Mouse (Mus musculus) kidney, postnatal 0 days (tissue): ENCODE data around the gene Kcnc2. TPM values are rescaled to one million over a fixed set of nuclear protein-coding genes. Genes with fewer than 3 reads are reported as not detected.

Experiments used
- ATAC-seq: fragments of 200-750 bp; cut with Nextera tagmentation; replicated peaks from 2 replicates; pipeline ENCODE4 v1.8.0; 2017; ENCODE audit warnings: low read depth, moderate number of reproducible peaks, moderate TSS enrichment, moderate library complexity; ENCODE audit not compliant: low FRiP score
- DNase-seq: peaks from one replicate; pipeline ENCODE4 v3.0.0-alpha.2; 2016; ENCODE audit warnings: low spot score
- H3K27ac ChIP-seq: fragments of 300-500 bp; sonication (generic); 2 replicates; pipeline ENCODE4 v1.5.1; 2014; ENCODE audit warnings: mild to moderate bottlenecking
- H3K27me3 ChIP-seq: fragments of 300-500 bp; sonication (generic); 2 replicates; pipeline ENCODE4 v1.6.1; 2014; ENCODE audit warnings: low read length, mixed read lengths; ENCODE audit not compliant: insufficient read depth
- H3K36me3 ChIP-seq: fragments of 300-500 bp; sonication (generic); 2 replicates; pipeline ENCODE4 v1.6.1; 2014; ENCODE audit warnings: low read length, mixed read lengths; ENCODE audit not compliant: insufficient read depth
- H3K4me1 ChIP-seq: fragments of 300-500 bp; sonication (generic); replicated peaks from 2 replicates; pipeline ENCODE4 v1.6.1; 2014; ENCODE audit warnings: antibody characterized with exemption, low read length, mixed read lengths; ENCODE audit not compliant: insufficient read depth
- H3K4me2 ChIP-seq: fragments of 300-500 bp; sonication (generic); 2 replicates; pipeline ENCODE4 v1.6.1; 2014; ENCODE audit warnings: mild to moderate bottlenecking, low read length, moderate library complexity, mixed read lengths
- H3K4me3 ChIP-seq: fragments of 300-500 bp; sonication (generic); replicated peaks from 2 replicates; pipeline ENCODE4 v1.5.1; 2014; ENCODE audit warnings: low read depth, low read length
- H3K9ac ChIP-seq: fragments of 300-500 bp; sonication (generic); 2 replicates; pipeline ENCODE4 v1.6.1; 2014; ENCODE audit warnings: low read depth, low read length
- H3K9me3 ChIP-seq: fragments of 300-500 bp; sonication (generic); replicated peaks from 2 replicates; pipeline ENCODE4 v1.6.1; 2016; ENCODE audit warnings: low read length, inconsistent platforms, mixed read lengths
- CTCF ChIP-seq: IDR thresholded peaks from 2 replicates; pipeline ENCODE4 v1.5.1; 2016; ENCODE audit warnings: antibody characterized with exemption, low read depth, mild to moderate bottlenecking, moderate library complexity
- WGBS: fragments of 180-500 bp; shearing (Covaris S2); extraction: QIAGEN DNeasy Blood & Tissue Kit; methylation state at CpG from one replicate; pipeline ENCODE4 v1.1.7; 2014; 5-methylcytosine and 5-hydroxymethylcytosine counted together
- polyA plus RNA-seq: library from polyadenylated mRNA; unstranded; fragments of >200 nt; fragmentation: Nextera tagmentation; extraction: Ambion mirVana; gene quantifications from 2 replicates; pipeline ENCODE4 v1.2.1, GENCODE M21; 2015

Gene Kcnc2
- polyA plus RNA-seq, 1 experiment from 2014 or later = 7.7 TPM

GRCm38 (mm10) chr10:112481461-112481860, 210.5 kb downstream of the Kcnc2 start:
- Histone ChIP-seq H3K4me1 (no peaks in the 10 kb centered on the region), H3K4me2 (no peak overlapping the region), H3K9me3 (no peaks in the 10 kb centered on the region), H3K27me3 (no peaks in the 10 kb centered on the region), H3K9ac (no peak overlapping the region), H3K36me3 (no peaks in the 10 kb centered on the region), H3K4me3 (no peak overlapping the region), H3K27ac (no peak overlapping the region)
- ATAC-seq (no peak), DNase-seq (no peak)
- WGBS = 85% methylated on average over 2 of the region's 2 CpGs
- TF ChIP-seq CTCF = no peak

GRCm38 (mm10) chr10:112481921-112482607, 211.1 kb downstream of the Kcnc2 start:
- ATAC-seq = no peak

GRCm38 (mm10) chr10:112484387-112485105, 213.6 kb downstream of the Kcnc2 start:
- no peak for ATAC-seq
- Histone ChIP-seq H3K4me1 (no peaks in the 10 kb centered on the region), H3K4me2 (no peak overlapping the region), H3K27me3 (no peaks in the 10 kb centered on the region), H3K36me3 (no peaks in the 10 kb centered on the region), H3K27ac (no peak overlapping the region), H3K4me3 (no peak overlapping the region), H3K9ac (no peak overlapping the region), H3K9me3 (no peaks in the 10 kb centered on the region)
- no peak for DNase-seq
- TF ChIP-seq CTCF = no peak
- WGBS = 85% methylated on average over 11 of the region's 11 CpGs

More at GRCm38 (mm10) chr10:112481921-112482607, 211.1 kb downstream of the Kcnc2 start:
- Histone ChIP-seq H3K4me2 (no peak overlapping the region), H3K9ac (no peak overlapping the region), H3K4me1 (no peaks in the 10 kb centered on the region), H3K27me3 (no peaks in the 10 kb centered on the region), H3K9me3 (no peaks in the 10 kb centered on the region), H3K4me3 (no peak overlapping the region), H3K36me3 (no peaks in the 10 kb centered on the region), H3K27ac (no peak overlapping the region)
- TF ChIP-seq CTCF = no peak
- 75% methylated on average over 9 of the region's 9 CpGs for WGBS
- no peak for DNase-seq

- no peak overlapping the region for H3K4me2 ChIP-seq
- H3K27ac ChIP-seq = no peak overlapping the region
- no peak for TF ChIP-seq CTCF
- ATAC-seq = no peak; the same call in 1 of the 2 replicates
- H3K9me3 ChIP-seq = no peaks in the 10 kb centered on the region
- no peak overlapping the region for H3K9ac ChIP-seq
- peak; percentile 46 for DNase-seq
- H3K27me3 ChIP-seq = no peaks in the 10 kb centered on the region
- no peak overlapping the region for H3K4me3 ChIP-seq
- H3K36me3 ChIP-seq = no peaks in the 10 kb centered on the region
- H3K4me1 ChIP-seq = no peaks in the 10 kb centered on the region
Observed at GRCm38 (mm10) chr10:112485819-112486218, 214.9 kb downstream of the Kcnc2 start.

GRCm38 (mm10) chr10:112488751-112489150, 217.8 kb downstream of the Kcnc2 start:
- H3K27ac ChIP-seq = no peak overlapping the region
- ATAC-seq (no peak), DNase-seq (no peak)
- H3K36me3 ChIP-seq = no peaks in the 10 kb centered on the region
- no peak for TF ChIP-seq CTCF
- H3K9ac ChIP-seq = no peak overlapping the region
- no peak overlapping the region for H3K4me3 ChIP-seq
- H3K4me1 ChIP-seq = no peaks in the 10 kb centered on the region
- H3K4me2 ChIP-seq = no peak overlapping the region
- no peaks in the 10 kb centered on the region for H3K27me3 ChIP-seq
- no peaks in the 10 kb centered on the region for H3K9me3 ChIP-seq
- 82% methylated on average over 4 of the region's 4 CpGs for WGBS

Other genes starting within 250 kb of the Kcnc2 start
- gene Glipr1l1, start 210.9 kb upstream of the Kcnc2 start, polyA plus RNA-seq = not detected in 2 replicates
- not detected in 2 replicates for gene Glipr1l2, start 187.8 kb upstream of the Kcnc2 start, polyA plus RNA-seq
- not detected in 2 replicates for gene Glipr1l3, start 110.8 kb upstream of the Kcnc2 start, polyA plus RNA-seq
- gene Caps2, start 107.5 kb upstream of the Kcnc2 start, polyA plus RNA-seq = 0.98 and 1.0 TPM in 2 replicates